12 mouse cellular contexts compared by ENCODE assay signal in the genomic region with DNA sequence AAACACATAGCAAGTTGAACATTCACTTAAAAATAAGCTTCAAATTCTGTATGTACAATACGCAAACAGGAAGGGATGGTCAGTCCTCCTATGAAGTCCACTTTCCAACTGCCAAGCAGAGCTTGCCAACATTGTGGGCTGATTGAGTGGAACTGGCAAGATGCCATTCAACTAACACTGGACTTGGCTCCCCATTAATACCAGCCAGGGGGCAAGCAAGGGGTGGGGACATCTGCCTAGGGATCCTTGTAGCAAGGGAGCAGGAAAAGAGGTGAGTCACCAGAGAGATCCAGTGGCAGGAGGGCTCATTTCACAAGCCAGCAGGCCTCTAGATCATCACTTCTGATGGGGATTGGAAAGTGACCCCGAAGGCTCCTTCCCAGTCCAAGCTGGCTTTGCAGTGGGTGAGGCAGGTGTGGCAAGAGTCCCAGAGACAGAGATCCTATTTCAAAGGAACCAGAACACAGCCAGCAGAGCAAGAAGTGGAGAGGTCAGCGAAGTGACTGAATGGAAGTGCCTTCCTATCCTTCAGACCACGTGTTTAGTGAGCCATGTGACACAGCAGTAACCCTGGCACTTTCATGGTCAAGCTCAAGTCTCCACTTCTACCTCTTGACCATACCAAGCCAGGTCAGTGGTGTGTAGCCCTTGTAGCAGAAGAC. TPM values are rescaled to one million over a fixed set of nuclear protein-coding genes. Genes with fewer than 3 reads are reported as not detected.
DNase-seq lines count a peak whose midpoint lies in the region; ATAC-seq and TF ChIP-seq lines count a peak whose summit lies in the region.
"Had no signal": no experiment of that assay in that cellular context is flagged by ENCODE, and none has a peak within 500 bp of the region (broad histone marks: within the 10 kb centered on the region; RNA-seq: fewer than 3 reads in every experiment).

No protein-coding gene starts in this region.

- H3K9ac ChIP-seq in lung, embryonic 16.5 days (ENCODE audit: low read length): no peak overlapping the region
- H3K9ac ChIP-seq: heart, embryonic 13.5 days; lung, embryonic 14.5 days had no signal

- no peak overlapping the region for H3K4me3 ChIP-seq in kidney, adult 2 months (ENCODE audit: insufficient read depth, low read depth, low read length)
- no peak overlapping the region for H3K4me3 ChIP-seq in lung, embryonic 16.5 days (ENCODE audit: low read length)
- H3K4me3 ChIP-seq: heart, embryonic 13.5 days had no signal

- H3K27me3 ChIP-seq in kidney, adult 2 months (replicated peaks; ENCODE audit: control insufficient read depth, insufficient read depth, low read length): no peaks in the 10 kb centered on the region
- H3K27me3 ChIP-seq in lung, embryonic 16.5 days (ENCODE audit: control insufficient read depth, insufficient read depth, low read depth, low read length): no peaks in the 10 kb centered on the region
- H3K27me3 ChIP-seq: heart, embryonic 13.5 days had no signal

- DNase-seq in heart, adult 18-20 months: peak; percentile 4 to 8
- no peak for DNase-seq in heart, postnatal 36 days
- peak; percentile 82 for DNase-seq in Muller cell, postnatal 12 days (ENCODE audit: inconsistent ontology term)
- DNase-seq in kidney, adult 2 months: peak; percentile 71
- no peak for DNase-seq in thymus, adult 18-20 months
- DNase-seq: cerebellum, adult 2 months; lung, embryonic 14.5 days; right cerebral cortex, postnatal 4 days had no signal

- WGBS in kidney, adult 2 months: 32% methylated on average over 4 of the region's 4 CpGs
- WGBS in lung, embryonic 16.5 days: 51% methylated on average over 4 of the region's 4 CpGs

- TF ChIP-seq CTCF in kidney, adult 2 months (conservative IDR thresholded peaks at IDR 0.05; ENCODE audit: insufficient read depth, insufficient read length, low read depth, low read length): no peak

- no peaks in the 10 kb centered on the region for H3K36me3 ChIP-seq in kidney, adult 2 months (ENCODE audit: control insufficient read depth, insufficient read depth, low read length)
- H3K36me3 ChIP-seq in lung, embryonic 16.5 days (ENCODE audit: control insufficient read depth, insufficient read depth, low read length): no peaks in the 10 kb centered on the region
- H3K36me3 ChIP-seq: heart, embryonic 13.5 days had no signal

- TF ChIP-seq POLR2A in kidney, adult 2 months (IDR thresholded peaks at IDR 0.05; ENCODE audit: low read depth, low read length): no peak

- no peaks in the 10 kb centered on the region for H3K9me3 ChIP-seq in lung, embryonic 16.5 days (ENCODE audit: control insufficient read depth, low read length)
- H3K9me3 ChIP-seq: heart, embryonic 13.5 days had no signal

- H3K27ac ChIP-seq in kidney, adult 2 months (ENCODE audit: insufficient read depth, low read depth, low read length): no peak overlapping the region
- H3K27ac ChIP-seq in lung, embryonic 16.5 days (ENCODE audit: low read length): no peak overlapping the region
- H3K27ac ChIP-seq: heart, embryonic 13.5 days had no signal

- intact Hi-C loops in heart, postnatal 36 days (cut with DNase I): no loop called here

- no peak overlapping the region for H3K4me2 ChIP-seq in lung, embryonic 16.5 days (ENCODE audit: low read depth, low read length)
- H3K4me2 ChIP-seq: heart, embryonic 13.5 days; lung, embryonic 14.5 days had no signal

- H3K4me1 ChIP-seq in kidney, adult 2 months (ENCODE audit: control insufficient read depth, insufficient read depth, low read length): no peaks in the 10 kb centered on the region
- no peaks in the 10 kb centered on the region for H3K4me1 ChIP-seq in lung, embryonic 16.5 days (replicated peaks; ENCODE audit: control insufficient read depth, insufficient read depth, low read length)
- H3K4me1 ChIP-seq: heart, embryonic 13.5 days had no signal

- ATAC-seq in lung, embryonic 16.5 days (ENCODE audit: low read depth): peak; percentile 41; the same call in 1 of the 2 replicates
- ATAC-seq in CD4-positive, CD25-positive, alpha-beta regulatory T cell, adult 4 months: no peak
- no peak for ATAC-seq in cerebellum, adult (ENCODE audit: insufficient number of reproducible peaks, low FRiP score, low TSS enrichment)

RNA-seq across cellular contexts. Expression of gene Smco4, which starts 53.8 kb away (rescaled TPM):
- total RNA-seq in heart, adult 18-20 months (2021): 10 to 100 TPM; 19.1 to 24.0 TPM
- total RNA-seq in heart, postnatal 36 days (2021): 10 to 100 TPM; 22.2 to 24.0 TPM
- polyA plus RNA-seq in kidney, adult 2 months (2012; rRNA removed): 18.5 and 32.0 TPM in 2 replicates
- 3.2 and 3.4 TPM in 2 replicates for polyA plus RNA-seq in lung, embryonic 16.5 days (2015; fragmentation: Nextera tagmentation; extraction: Ambion mirVana)
- 10 to 100 TPM; 10.5 to 25.1 TPM for polyA plus RNA-seq in CD4-positive, CD25-positive, alpha-beta regulatory T cell, adult 4 months (2017; shearing (Covaris generic))

Comparison
In these comparisons a context has a peak if more than half of its experiments do, and no peak if none do; other contexts are left out.
1. DNase-seq: peak in heart, adult 18-20 months (2 of 2), Muller cell, postnatal 12 days (single experiment) and kidney, adult 2 months (single experiment); none in heart, postnatal 36 days (0 of 2) and thymus, adult 18-20 months (0 of 2).